Mouse (Mus musculus): Measurements from ENCODE around the gene Itgb1bp1.

GRCm38 (mm10) chr12:21325266-21325665 is 39.2 kb upstream of the Itgb1bp1 start:
- TF ChIP-seq CTCF (IDR thresholded peaks at IDR 0.05; ENCODE audit: control insufficient read depth, insufficient read depth, insufficient read length) (no peak), USF1 (IDR thresholded peaks at IDR 0.05; ENCODE audit: low read depth) (no peak), MAX (IDR thresholded peaks at IDR 0.05) (no peak), MYOG (IDR thresholded peaks at IDR 0.05; ENCODE audit: control insufficient read depth, extremely low read depth, insufficient read length) (no peak), CEBPB (IDR thresholded peaks at IDR 0.05; ENCODE audit: low read depth) (no peak), FOSL1 (IDR thresholded peaks at IDR 0.05; ENCODE audit: insufficient read depth, low read length, poor library complexity, severe bottlenecking) (no peak)

All from C2C12 (cell line).